Mouse (Mus musculus): ENCODE results near the gene Gpr3. TPM values are rescaled to one million over a fixed set of nuclear protein-coding genes. Genes with fewer than 3 reads are reported as not detected.

Gpr3 gene
- polyA plus RNA-seq (2017; shearing (Covaris generic)), result not detected

GRCm38 (mm10) chr4:133211751-133212561 is at the start of gene Gpr3, which contains the start of gene Cd164l2:
TSS of gene Gpr3 (minus strand) at chr4:133212536.
TSS of gene Cd164l2 (plus strand) at chr4:133212131.

GRCm38 (mm10) chr4:133240490-133240921 is 28.2 kb upstream of the Gpr3 start, which contains the start of gene Map3k6:
TSS of gene Map3k6 (plus strand) at chr4:133240818.

Other genes starting within 250 kb of the Gpr3 start
- 0.60 TPM for gene Fgr, start 238.4 kb downstream of the Gpr3 start, polyA plus RNA-seq (2017; shearing (Covaris generic))
- 9.2 TPM for gene Ahdc1, start 201.3 kb downstream of the Gpr3 start, polyA plus RNA-seq (2017; shearing (Covaris generic))
- gene Wasf2, start 82.0 kb downstream of the Gpr3 start, polyA plus RNA-seq (2017; shearing (Covaris generic)), result 120 TPM
- gene Cd164l2, start 405 bp downstream of the Gpr3 start, polyA plus RNA-seq (2017; shearing (Covaris generic)), result not detected
- not detected for gene Map3k6, start 28.3 kb upstream of the Gpr3 start, polyA plus RNA-seq (2017; shearing (Covaris generic))
- gene Sytl1, start 50.6 kb upstream of the Gpr3 start, polyA plus RNA-seq (2017; shearing (Covaris generic)), result 18.9 TPM
- gene Tmem222, start 65.3 kb upstream of the Gpr3 start, polyA plus RNA-seq (2017; shearing (Covaris generic)), result 64.7 TPM
- gene Wdtc1, start 140.9 kb upstream of the Gpr3 start, polyA plus RNA-seq (2017; shearing (Covaris generic)), result 7.5 TPM
- 25.3 TPM for gene Slc9a1, start 157.2 kb upstream of the Gpr3 start, polyA plus RNA-seq (2017; shearing (Covaris generic))

Measured in naive thymus-derived CD4-positive, alpha-beta T cell, adult 5 months (primary cell).